Mouse (Mus musculus) forebrain, embryonic 10.5 days (tissue): ENCODE results near the gene Galc. TPM values are rescaled to one million over a fixed set of nuclear protein-coding genes. Genes with fewer than 3 reads are reported as not detected.
"Not testable (repeated sequence)": the region's sequence is repeated elsewhere in the genome, so short reads cannot be mapped to it uniquely, and the experiment has no call there.

ENCODE experiments used
- DNase-seq: peaks from one replicate; pipeline ENCODE4 v3.0.0-alpha.2; 2017; ENCODE audit warnings: low spot score; ENCODE audit errors: extremely low spot score
- H3K27ac ChIP-seq: fragments of 300-500 bp; sonication (generic); 2 replicates; pipeline ENCODE4 v1.5.1; 2016; ENCODE audit warnings: mild to moderate bottlenecking
- H3K27me3 ChIP-seq: fragments of 300-500 bp; sonication (generic); 2 replicates; pipeline ENCODE4 v1.6.1; 2016; ENCODE audit warnings: mild to moderate bottlenecking; ENCODE audit not compliant: poor library complexity, severe bottlenecking
- H3K36me3 ChIP-seq: fragments of 300-500 bp; sonication (generic); replicated peaks from 2 replicates; pipeline ENCODE4 v1.6.1; 2016; ENCODE audit warnings: mild to moderate bottlenecking, moderate library complexity
- H3K4me1 ChIP-seq: fragments of 300-500 bp; sonication (generic); 2 replicates; pipeline ENCODE4 v1.6.1; 2016
- H3K4me3 ChIP-seq: fragments of 300-500 bp; sonication (generic); 2 replicates; pipeline ENCODE4 v1.5.1; 2016; ENCODE audit warnings: mild to moderate bottlenecking, moderate library complexity
- H3K9me3 ChIP-seq: fragments of 300-500 bp; sonication (generic); 2 replicates; pipeline ENCODE4 v1.6.1; 2016; ENCODE audit warnings: mild to moderate bottlenecking, moderate library complexity
- WGBS: fragments of 180-500 bp; shearing (Covaris S2); methylation state at CpG from one replicate; pipeline ENCODE4 v1.1.7; 2016; 5-methylcytosine and 5-hydroxymethylcytosine counted together
- polyA plus RNA-seq: library from polyadenylated mRNA; unstranded; fragments of >200 nt; fragmentation: Nextera tagmentation; extraction: Ambion mirVana; gene quantifications from 2 replicates; pipeline ENCODE4 v1.2.1, GENCODE M21; 2016

Gene Galc
- polyA plus RNA-seq, 1 experiment from 2014 or later, result 14.9 TPM

GRCm38 (mm10) chr12:98244161-98244560 lies 15.1 kb downstream of the Galc start:
- Histone ChIP-seq H3K4me1 (no peaks in the 10 kb centered on the region), H3K9me3 (no peaks in the 10 kb centered on the region), H3K27me3 (no peaks in the 10 kb centered on the region), H3K4me3 (no peak overlapping the region), H3K27ac (no peak overlapping the region), H3K36me3 (peaks cover 11% of the 10 kb centered on the region; the same call in 1 of the 2 replicates)
- DNase-seq, result no peak
- 93% methylated on average over 4 of the region's 4 CpGs for WGBS

GRCm38 (mm10) chr12:98238478-98238877 lies 20.8 kb downstream of the Galc start:
- not testable (repeated sequence) for DNase-seq, H3K36me3 ChIP-seq, H3K27ac ChIP-seq, H3K4me3 ChIP-seq, H3K27me3 ChIP-seq, H3K9me3 ChIP-seq, H3K4me1 ChIP-seq
- WGBS, result 90% methylated on average over 6 of the region's 6 CpGs

- Histone ChIP-seq H3K9me3 (no peaks in the 10 kb centered on the region), H3K4me1 (no peaks in the 10 kb centered on the region), H3K27ac (no peak overlapping the region), H3K27me3 (no peaks in the 10 kb centered on the region), H3K4me3 (no peak overlapping the region), H3K36me3 (peaks cover 21% of the 10 kb centered on the region)
- DNase-seq, result no peak
- 94% methylated on average over 2 of the region's 2 CpGs for WGBS
Observed at GRCm38 (mm10) chr12:98227037-98227436, 32.2 kb downstream of the Galc start.

GRCm38 (mm10) chr12:98223286-98223685 lies 36.0 kb downstream of the Galc start:
- WGBS, result 90% methylated on average over 5 of the region's 5 CpGs
- Histone ChIP-seq H3K4me1 (no peaks in the 10 kb centered on the region), H3K27ac (no peak overlapping the region), H3K4me3 (no peak overlapping the region), H3K9me3 (no peaks in the 10 kb centered on the region), H3K27me3 (no peaks in the 10 kb centered on the region), H3K36me3 (peaks cover 17% of the 10 kb centered on the region)
- DNase-seq, result no peak

GRCm38 (mm10) chr12:98216432-98216831 lies 42.8 kb downstream of the Galc start:
- Histone ChIP-seq H3K9me3 (no peaks in the 10 kb centered on the region), H3K4me1 (peaks cover 12% of the 10 kb centered on the region; the same call in 1 of the 2 replicates), H3K4me3 (no peak overlapping the region), H3K36me3 (peaks cover 12% of the 10 kb centered on the region), H3K27me3 (no peaks in the 10 kb centered on the region), H3K27ac (no peak overlapping the region)
- 88% methylated on average over 11 of the region's 11 CpGs for WGBS
- no peak for DNase-seq

GRCm38 (mm10) chr12:98215512-98215911 lies 43.7 kb downstream of the Galc start:
- Histone ChIP-seq H3K4me3 (no peak overlapping the region), H3K36me3 (peaks cover 16% of the 10 kb centered on the region), H3K27ac (no peak overlapping the region), H3K4me1 (peaks cover 12% of the 10 kb centered on the region; the same call in 1 of the 2 replicates), H3K27me3 (no peaks in the 10 kb centered on the region), H3K9me3 (no peaks in the 10 kb centered on the region)
- DNase-seq, result no peak
- 61% methylated on average over 6 of the region's 6 CpGs for WGBS

- Histone ChIP-seq H3K9me3 (no peaks in the 10 kb centered on the region), H3K4me1 (peaks cover 12% of the 10 kb centered on the region; the same call in 1 of the 2 replicates), H3K27me3 (no peaks in the 10 kb centered on the region), H3K36me3 (peaks cover 22% of the 10 kb centered on the region), H3K27ac (no peak overlapping the region), H3K4me3 (no peak overlapping the region)
- WGBS, result 92% methylated on average over 14 of the region's 14 CpGs
- DNase-seq, result no peak
Observed at GRCm38 (mm10) chr12:98214191-98214590, 45.1 kb downstream of the Galc start.

GRCm38 (mm10) chr12:98213791-98214190 lies 45.5 kb downstream of the Galc start:
- H3K9me3 ChIP-seq, result no peaks in the 10 kb centered on the region
- no peak overlapping the region for H3K4me3 ChIP-seq
- peaks cover 22% of the 10 kb centered on the region for H3K36me3 ChIP-seq
- no peak overlapping the region for H3K27ac ChIP-seq
- no peaks in the 10 kb centered on the region for H3K27me3 ChIP-seq
- WGBS, result 92% methylated on average over 7 of the region's 7 CpGs
- peaks cover 12% of the 10 kb centered on the region; the same call in 1 of the 2 replicates for H3K4me1 ChIP-seq
- DNase-seq, result no peak

- H3K4me1 ChIP-seq, result peaks cover 12% of the 10 kb centered on the region; the same call in 1 of the 2 replicates
- H3K9me3 ChIP-seq, result no peaks in the 10 kb centered on the region
- WGBS, result 97% methylated on average over 7 of the region's 7 CpGs
- H3K27me3 ChIP-seq, result no peaks in the 10 kb centered on the region
- peaks cover 22% of the 10 kb centered on the region for H3K36me3 ChIP-seq
- H3K27ac ChIP-seq, result no peak overlapping the region
- no peak overlapping the region for H3K4me3 ChIP-seq
- DNase-seq, result no peak
Observed at GRCm38 (mm10) chr12:98213332-98213731, 45.9 kb downstream of the Galc start.

GRCm38 (mm10) chr12:98212457-98213175 lies 46.6 kb downstream of the Galc start:
- H3K27me3 ChIP-seq, result no peaks in the 10 kb centered on the region
- no peak overlapping the region for H3K4me3 ChIP-seq
- peak; percentile 22 for DNase-seq
- no peak overlapping the region for H3K27ac ChIP-seq
- peaks cover 12% of the 10 kb centered on the region; the same call in 1 of the 2 replicates for H3K4me1 ChIP-seq
- WGBS, result 89% methylated on average over 13 of the region's 13 CpGs
- H3K36me3 ChIP-seq, result peaks cover 25% of the 10 kb centered on the region
- H3K9me3 ChIP-seq, result no peaks in the 10 kb centered on the region

- DNase-seq, result no peak
- WGBS, result 92% methylated on average over 6 of the region's 6 CpGs
- H3K27ac ChIP-seq, result no peak overlapping the region
- H3K4me1 ChIP-seq, result peaks cover 2% of the 10 kb centered on the region; the same call in 1 of the 2 replicates
- H3K9me3 ChIP-seq, result no peaks in the 10 kb centered on the region
- H3K4me3 ChIP-seq, result no peak overlapping the region
- H3K27me3 ChIP-seq, result no peaks in the 10 kb centered on the region
- peaks cover 28% of the 10 kb centered on the region for H3K36me3 ChIP-seq
Observed at GRCm38 (mm10) chr12:98210495-98210894, 48.8 kb downstream of the Galc start.

GRCm38 (mm10) chr12:98208104-98208503 lies 51.2 kb downstream of the Galc start:
- Histone ChIP-seq H3K9me3 (no peaks in the 10 kb centered on the region), H3K4me1 (no peaks in the 10 kb centered on the region), H3K27me3 (no peaks in the 10 kb centered on the region), H3K27ac (no peak overlapping the region), H3K4me3 (no peak overlapping the region), H3K36me3 (peaks cover 29% of the 10 kb centered on the region)
- 87% methylated on average over 10 of the region's 10 CpGs for WGBS
- no peak for DNase-seq

GRCm38 (mm10) chr12:98205450-98206051 lies 53.7 kb downstream of the Galc start:
- WGBS, result 81% methylated on average over 4 of the region's 4 CpGs
- H3K4me3 ChIP-seq, result no peak overlapping the region
- DNase-seq, result no peak

More at GRCm38 (mm10) chr12:98205450-98206051, 53.7 kb downstream of the Galc start:
- H3K27me3 ChIP-seq, result no peaks in the 10 kb centered on the region
- peaks cover 29% of the 10 kb centered on the region for H3K36me3 ChIP-seq
- H3K27ac ChIP-seq, result no peak overlapping the region
- no peaks in the 10 kb centered on the region for H3K4me1 ChIP-seq
- H3K9me3 ChIP-seq, result no peaks in the 10 kb centered on the region
